Mouse (Mus musculus) cerebellum, adult 11-12 months (tissue): ENCODE results near the gene Hoxd4.

Experiments used
- DNase-seq: peaks from one replicate; pipeline ENCODE4 v3.0.0; 2022

Hoxd4 gene

DNA sequence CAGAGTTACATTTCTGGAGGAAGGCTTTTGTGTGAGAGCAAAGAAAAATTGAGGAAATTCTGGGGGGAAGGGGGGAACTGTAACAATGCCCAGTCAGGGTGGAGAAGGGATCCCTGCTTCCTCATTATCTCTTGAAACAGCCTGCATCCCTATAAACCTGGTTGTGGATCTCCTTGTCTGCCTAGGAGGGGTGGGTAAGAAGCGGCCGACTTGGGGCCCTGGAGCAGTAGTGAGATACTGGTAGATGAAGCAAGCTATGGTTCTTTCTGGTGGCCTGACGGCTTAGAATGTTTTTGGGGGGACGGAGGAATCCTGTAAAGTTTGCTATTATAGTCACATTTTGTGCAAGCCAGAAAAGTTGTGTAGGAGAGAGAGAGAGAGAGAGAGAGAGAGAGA, 18.3 kb upstream of the Hoxd4 start:
- DNase-seq = no peak

GRCm38 (mm10) chr2:74694066-74694465, 17.7 kb upstream of the Hoxd4 start:
- DNase-seq = no peak

DNA sequence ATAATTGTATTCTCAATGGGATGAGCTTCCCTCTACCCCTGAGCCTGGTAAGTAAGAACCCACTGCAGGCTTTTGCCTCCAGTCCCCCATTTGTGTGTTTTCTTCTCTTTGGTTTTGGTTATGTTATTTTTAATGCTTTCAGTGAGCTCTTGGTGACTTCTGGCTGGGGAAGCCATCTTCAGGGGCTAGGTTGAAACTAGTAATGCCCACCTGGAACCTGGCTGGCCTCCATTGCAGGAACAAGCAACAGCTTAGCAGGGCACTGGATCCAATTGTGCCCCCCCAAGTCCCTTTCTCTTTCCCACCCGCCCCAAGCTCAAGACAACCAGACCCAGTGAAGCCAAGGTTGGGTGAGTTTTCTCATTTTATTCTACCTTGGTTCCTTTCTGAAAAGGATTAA, 16.3 kb upstream of the Hoxd4 start:
- no peak for DNase-seq

DNA sequence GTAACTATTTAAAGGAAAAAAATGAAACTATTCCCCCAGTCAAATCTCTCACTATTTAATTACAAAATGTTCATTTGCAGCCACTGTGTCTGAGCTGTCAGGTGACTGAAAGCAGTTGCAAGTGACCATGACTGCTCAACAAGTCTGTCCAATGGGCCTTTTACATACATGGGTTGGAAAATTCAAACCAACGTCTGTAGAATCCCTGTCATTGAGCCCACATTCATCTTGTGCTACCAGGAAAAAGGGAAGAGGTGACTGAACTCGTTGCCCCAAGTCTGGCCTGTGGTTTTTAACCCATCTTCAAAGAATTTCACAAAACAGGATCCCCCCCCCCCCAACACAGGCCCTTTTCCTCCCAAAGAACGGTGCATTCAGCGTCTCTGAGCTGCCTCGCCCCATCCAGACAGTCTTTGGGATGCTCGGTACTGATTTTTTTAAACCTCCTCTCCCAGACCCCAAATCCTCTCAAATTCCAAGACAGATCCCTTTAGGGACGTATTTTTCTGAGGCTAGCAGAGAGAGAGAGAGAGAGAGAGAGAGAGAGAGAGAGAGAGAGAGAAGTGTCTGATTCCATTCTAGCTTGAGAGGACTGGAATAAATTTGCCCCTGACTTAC, 15.8 kb upstream of the Hoxd4 start:
- DNase-seq = no peak

DNA sequence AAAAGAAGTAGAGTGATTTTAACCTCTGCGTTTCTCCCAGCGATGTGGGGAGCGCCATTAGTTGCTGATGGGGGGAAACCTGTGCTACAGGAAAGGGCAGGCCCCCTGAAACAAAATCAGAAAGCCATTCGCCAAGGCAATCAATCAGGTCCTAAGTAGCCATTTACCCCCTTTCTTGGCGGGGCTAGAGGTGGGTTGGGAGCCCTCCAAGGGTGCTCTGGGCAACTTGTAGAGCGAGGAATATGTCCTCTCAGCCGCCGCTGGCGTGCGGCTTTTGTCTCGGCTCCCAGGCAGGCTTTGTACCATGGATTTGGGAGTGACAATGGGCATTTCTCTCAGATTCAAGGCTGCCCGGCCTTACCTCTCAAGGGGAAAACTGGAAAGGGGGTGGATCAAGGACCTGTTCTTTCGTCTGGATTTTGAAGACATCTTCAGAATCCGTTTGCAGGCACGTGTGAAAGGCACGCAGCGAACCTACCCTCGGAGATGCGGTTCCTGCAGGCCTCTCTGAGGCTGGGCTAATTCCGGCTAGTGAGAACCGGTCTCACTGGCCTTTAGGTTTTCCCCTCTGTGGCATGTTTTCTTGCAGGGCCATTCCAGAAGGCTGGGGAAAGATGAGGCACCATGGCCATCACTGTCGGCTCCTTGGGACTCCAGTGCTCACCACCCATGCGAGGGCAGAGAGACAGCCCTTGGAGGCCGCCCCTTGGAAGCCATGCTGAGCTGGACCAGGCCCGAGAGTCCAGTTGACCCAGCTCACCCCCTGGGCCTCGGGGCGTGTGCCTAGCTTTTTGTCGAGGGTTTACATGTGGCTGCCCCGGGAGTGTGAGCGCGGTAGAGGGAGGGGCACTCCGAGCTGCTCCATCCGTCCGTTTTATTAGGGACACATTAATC, 15.0 kb upstream of the Hoxd4 start:
- no peak for DNase-seq

- no peak for DNase-seq
Observed at GRCm38 (mm10) chr2:74697567-74698121, 14.1 kb upstream of the Hoxd4 start, which contains the start of gene Hoxd9. TSS of gene Hoxd9 (plus strand) at chr2:74697727.

GRCm38 (mm10) chr2:74698201-74699052, 13.3 kb upstream of the Hoxd4 start:
- DNase-seq = no peak

- no peak for DNase-seq
Observed at GRCm38 (mm10) chr2:74699053-74699430, 12.7 kb upstream of the Hoxd4 start.

DNA sequence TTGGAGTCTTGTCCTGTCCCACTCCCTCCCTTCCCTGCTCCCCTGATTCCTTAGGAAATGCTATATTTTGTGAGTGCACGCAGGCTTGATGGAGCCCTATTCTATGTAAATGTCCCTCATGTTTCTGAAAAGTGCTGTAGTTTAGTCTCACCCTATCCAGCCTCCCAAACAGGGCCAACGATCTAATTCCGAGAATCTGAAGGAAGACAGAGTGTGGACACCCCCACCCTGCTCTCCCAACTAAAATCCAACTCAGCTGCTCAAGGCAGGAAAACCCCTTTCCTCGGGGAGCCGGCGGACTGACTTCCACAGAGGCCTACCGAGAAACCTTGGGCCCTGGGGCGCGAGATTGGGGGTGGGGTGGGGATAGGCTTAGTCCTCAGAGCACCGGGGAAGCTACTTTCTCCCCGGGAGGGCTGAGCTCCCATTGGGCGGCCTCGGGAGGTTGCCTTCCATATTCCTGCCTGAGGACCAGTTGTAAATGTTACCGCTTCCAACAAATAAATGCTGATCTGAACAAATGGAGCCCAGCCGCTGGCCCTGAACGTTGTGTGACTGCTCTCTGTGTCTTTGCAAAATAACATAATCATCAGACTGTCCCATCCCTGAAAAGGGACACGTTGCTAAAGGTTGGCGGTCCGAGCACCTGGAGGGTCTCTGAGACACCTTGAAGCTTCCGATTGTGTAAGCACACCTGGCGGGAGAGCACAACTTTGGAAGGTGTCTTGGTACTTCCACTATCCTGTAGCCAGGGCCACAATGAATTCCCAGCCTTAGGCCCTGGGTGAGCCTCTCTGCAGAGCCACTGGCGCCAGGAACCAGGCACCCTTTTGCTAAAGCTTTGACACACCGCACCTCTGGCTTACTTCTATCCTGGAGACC, 11.8 kb upstream of the Hoxd4 start:
- no peak for DNase-seq

GRCm38 (mm10) chr2:74700546-74701112, 11.1 kb upstream of the Hoxd4 start:
- DNase-seq = no peak

DNA sequence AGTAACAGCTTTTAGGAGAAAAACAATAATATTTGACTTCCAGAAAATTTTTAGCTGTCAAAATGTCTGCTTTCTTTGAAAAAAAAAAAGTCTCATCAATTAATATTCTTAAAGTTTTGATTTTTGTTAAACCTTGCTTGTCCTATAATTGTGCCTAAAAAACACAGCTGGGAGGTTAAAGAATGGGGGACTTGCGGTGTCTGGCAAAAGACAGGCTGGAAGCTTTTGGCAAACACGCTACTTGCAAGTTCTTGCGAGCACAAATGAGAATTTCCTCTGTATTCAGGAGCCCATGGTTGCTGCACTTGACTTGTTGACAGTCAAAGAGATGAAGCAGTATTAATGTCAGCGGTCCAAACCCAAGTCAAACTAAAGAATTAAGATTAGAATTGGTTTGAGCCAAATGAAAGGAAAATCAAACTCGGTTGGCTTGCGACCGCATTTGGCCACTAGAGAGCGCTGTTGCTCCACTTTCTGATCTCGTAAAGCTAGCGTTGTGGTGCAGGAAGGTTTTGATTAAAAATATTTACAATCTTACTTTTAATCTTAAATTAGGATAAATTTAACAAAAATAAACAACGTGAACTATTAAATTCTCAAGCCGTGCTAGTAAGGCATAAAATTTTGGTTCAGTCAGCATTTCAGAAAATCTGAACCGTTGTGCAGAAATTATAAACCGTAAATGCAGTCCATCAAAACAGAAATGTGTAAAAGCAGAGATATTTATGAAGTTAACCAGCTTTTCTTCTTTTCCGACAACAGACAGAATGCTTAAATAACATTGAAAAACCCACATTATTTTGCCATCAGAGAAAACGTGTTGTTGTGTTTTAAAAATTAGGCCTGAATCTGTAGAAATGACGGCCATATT, 9.5 kb upstream of the Hoxd4 start:
- no peak for DNase-seq

GRCm38 (mm10) chr2:74702820-74703219, 8.9 kb upstream of the Hoxd4 start:
- DNase-seq = no peak

DNA sequence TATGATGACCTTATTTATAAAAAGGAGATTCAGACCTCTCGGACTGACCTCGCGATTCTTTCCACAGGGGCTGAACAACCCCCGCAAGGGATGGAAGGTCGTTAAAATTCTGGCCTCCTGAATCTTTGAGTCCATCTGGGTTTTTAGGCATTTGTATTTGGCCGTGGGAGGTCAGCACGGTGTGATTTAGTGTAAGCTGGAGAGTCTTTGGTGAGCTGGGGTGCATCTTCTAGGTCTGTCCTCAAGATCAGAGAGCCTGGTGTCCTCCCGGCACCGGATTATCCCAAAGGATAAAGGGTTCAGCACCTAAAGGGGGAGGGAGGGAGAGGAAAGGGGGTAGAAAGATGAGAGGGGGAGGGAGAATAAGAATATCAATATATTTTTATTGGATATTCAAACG, 8.4 kb upstream of the Hoxd4 start:
- DNase-seq = no peak

DNA sequence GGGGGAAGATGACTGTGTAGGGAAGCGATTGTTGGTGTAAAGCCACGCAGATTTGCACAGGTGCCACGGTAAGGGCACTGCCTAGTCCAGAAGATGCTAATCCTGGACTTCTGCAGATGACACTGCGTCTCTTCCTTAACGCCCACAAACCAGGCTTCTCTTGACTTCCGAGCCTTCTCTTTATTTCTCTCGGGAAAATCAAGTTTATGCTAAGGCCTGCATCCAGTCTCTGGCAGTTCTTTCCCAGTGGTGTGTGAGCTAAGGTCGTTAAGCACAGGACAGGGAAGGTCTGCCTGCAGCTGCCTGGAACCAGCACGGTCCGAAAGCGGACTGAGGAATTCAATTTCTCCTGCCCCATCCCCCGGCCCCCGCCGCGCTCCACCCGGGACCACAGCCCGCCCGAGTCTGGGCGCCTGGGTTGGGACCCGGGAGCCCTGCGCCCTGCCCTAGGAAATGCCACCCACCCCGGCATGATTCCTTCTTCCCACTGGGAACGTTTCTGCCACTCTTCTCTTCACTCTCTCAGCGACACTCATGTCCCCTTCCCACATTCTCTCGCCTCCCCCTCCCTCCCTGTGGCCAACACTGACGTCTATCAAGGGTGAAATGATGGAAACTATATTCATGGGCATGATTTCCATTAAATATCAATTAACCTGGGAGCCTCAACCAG, 7.9 kb upstream of the Hoxd4 start:
- DNase-seq = no peak

DNA sequence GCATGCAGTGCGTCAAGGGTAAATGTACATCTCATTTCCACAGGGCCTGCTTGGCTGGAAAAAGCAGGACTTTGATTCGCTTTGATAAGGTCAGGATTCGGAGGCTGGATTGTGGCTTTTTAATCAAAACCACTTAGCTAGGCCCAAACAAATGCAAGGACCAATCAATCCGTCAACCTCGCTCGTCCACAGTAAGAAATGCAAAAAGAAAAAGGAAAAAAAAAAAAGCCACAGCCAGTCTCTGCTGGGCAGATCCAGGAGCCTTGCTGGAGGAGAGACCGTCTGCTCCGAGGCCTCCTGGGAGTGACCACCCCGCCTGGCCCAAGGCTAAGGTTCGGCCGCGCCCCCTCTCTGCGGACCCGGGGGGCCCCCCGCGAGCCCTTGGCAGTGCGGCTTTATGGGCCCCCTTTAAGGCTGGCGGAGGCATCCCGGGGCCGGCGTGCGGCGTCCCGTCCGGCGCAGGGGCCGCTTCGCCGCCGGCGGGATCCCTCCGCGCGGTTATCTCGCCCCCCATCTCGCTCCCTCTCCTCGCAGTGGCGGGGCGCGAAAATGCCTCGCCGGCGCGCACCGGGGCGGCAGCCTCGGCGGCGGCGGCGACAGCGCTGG, 7.2 kb upstream of the Hoxd4 start, which contains the start of gene Hoxd8:
Gene Hoxd8, plus strand, starts transcription at position 223 of the 606 bp plus-strand sequence.
- DNase-seq = no peak

- DNase-seq = no peak
Observed at GRCm38 (mm10) chr2:74704999-74705466, 6.7 kb upstream of the Hoxd4 start.

- DNase-seq = no peak
Observed at GRCm38 (mm10) chr2:74705467-74706089, 6.2 kb upstream of the Hoxd4 start.

GRCm38 (mm10) chr2:74706393-74706960, 5.3 kb upstream of the Hoxd4 start:
- no peak for DNase-seq

GRCm38 (mm10) chr2:74707599-74707998, 4.1 kb upstream of the Hoxd4 start:
- DNase-seq = no peak
